Mouse (Mus musculus): Measurements from ENCODE around the gene Gm14403. TPM values are rescaled to one million over a fixed set of nuclear protein-coding genes. Genes with fewer than 3 reads are reported as not detected.
"Not testable (repeated sequence)": the region's sequence is repeated elsewhere in the genome, so short reads cannot be mapped to it uniquely, and the experiment has no call there.

Gene Gm14403
- total RNA-seq, 2 experiments from 2014 or later: 54.7 to 58.7 TPM

DNA sequence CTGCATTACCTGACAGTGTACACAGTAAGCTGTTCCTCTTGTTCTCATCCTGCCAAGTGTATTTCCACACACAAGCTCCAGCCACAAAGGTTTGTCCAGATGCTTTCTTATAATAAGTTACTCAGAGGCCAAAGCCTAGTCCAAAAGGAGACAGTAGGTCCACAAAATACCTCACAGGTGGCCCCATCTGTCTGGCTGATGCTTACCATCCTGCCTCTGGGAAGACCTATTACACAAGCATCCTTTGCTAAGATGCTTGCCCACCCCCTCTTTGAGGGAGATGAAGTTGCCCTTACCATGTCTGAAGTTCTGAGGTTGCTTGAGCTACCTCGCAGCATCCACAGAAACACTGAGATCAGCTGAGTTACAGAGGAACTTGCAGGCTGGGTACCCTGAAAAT lies 57.2 kb downstream of the Gm14403 start:
- DNase-seq; intact Hi-C loops (cut with DNase I): not testable (repeated sequence)

Other genes starting within 250 kb of the Gm14403 start
- 1 to 10 TPM; 1.0 to 1.1 TPM for gene Gm14409, start 231.2 kb upstream of the Gm14403 start, total RNA-seq (2021)
- 1 to 10 TPM; 1.0 TPM for gene Gm14412, start 173.9 kb upstream of the Gm14403 start, total RNA-seq (2021)
- gene Gm14418, start 99.9 kb upstream of the Gm14403 start, total RNA-seq (2021): 10 to 100 TPM in 1 of 2 experiments, 1 to 10 TPM in 1; 9.5 to 13.1 TPM
- 100 to 1,000 TPM; 299 to 302 TPM for gene Zfp970, start 33.5 kb upstream of the Gm14403 start, total RNA-seq (2021)
- under 1 TPM; 0.24 to 0.27 TPM for gene Gm14406, start 80.0 kb downstream of the Gm14403 start, total RNA-seq (2021)

Data from heart, postnatal 14 days (tissue).